Mouse (Mus musculus): Measurements from ENCODE around the gene Gm45618. TPM values are rescaled to one million over a fixed set of nuclear protein-coding genes. Genes with fewer than 3 reads are reported as not detected.

The Gm45618 gene
- total and polyA plus RNA-seq, 2 experiments from 2014 or later = not detected

- WGBS = 11% methylated on average over 9 of the region's 9 CpGs
- H3K4me3 ChIP-seq (ENCODE audit: low read depth, low read length) = no peak overlapping the region
- peak; percentile 58 for ATAC-seq (ENCODE audit: insufficient read depth, low read depth)
- H3K4me2 ChIP-seq (ENCODE audit: low read depth, low read length) = no peak overlapping the region
- no peaks in the 10 kb centered on the region for H3K9me3 ChIP-seq (replicated peaks; ENCODE audit: control insufficient read depth, low read length)
- peaks cover 14% of the 10 kb centered on the region for H3K27me3 ChIP-seq (ENCODE audit: control insufficient read depth, insufficient read depth, low read length)
- no peaks in the 10 kb centered on the region for H3K36me3 ChIP-seq (replicated peaks; ENCODE audit: control insufficient read depth, insufficient read depth, low read length)
- TF ChIP-seq EP300 (IDR thresholded peaks at IDR 0.05; ENCODE audit: low read depth) (no peak), CTCF (IDR thresholded peaks at IDR 0.05; ENCODE audit: low read depth) (peak; percentile 97)
- no peak overlapping the region for H3K9ac ChIP-seq (replicated peaks; ENCODE audit: low read depth, low read length)
- peaks cover 21% of the 10 kb centered on the region for H3K4me1 ChIP-seq (ENCODE audit: control insufficient read depth, insufficient read depth)
- H3K27ac ChIP-seq (ENCODE audit: low read depth) = no peak overlapping the region
- DNase-seq (ENCODE audit: low spot score) = peak; percentile 84
These were observed 22.8 kb downstream of the Gm45618 start for GRCm38 (mm10) chr7:142097776-142098175.

- TF ChIP-seq CTCF (IDR thresholded peaks at IDR 0.05; ENCODE audit: low read depth) = no peak
- no peak for TF ChIP-seq EP300 (IDR thresholded peaks at IDR 0.05; ENCODE audit: low read depth)
- Histone ChIP-seq H3K4me3 (ENCODE audit: low read depth, low read length) (no peak overlapping the region), H3K9me3 (replicated peaks; ENCODE audit: control insufficient read depth, low read length) (no peaks in the 10 kb centered on the region), H3K4me2 (ENCODE audit: low read depth, low read length) (no peak overlapping the region), H3K27me3 (ENCODE audit: control insufficient read depth, insufficient read depth, low read length) (peaks cover 14% of the 10 kb centered on the region), H3K9ac (replicated peaks; ENCODE audit: low read depth, low read length) (no peak overlapping the region), H3K36me3 (replicated peaks; ENCODE audit: control insufficient read depth, insufficient read depth, low read length) (no peaks in the 10 kb centered on the region), H3K4me1 (ENCODE audit: control insufficient read depth, insufficient read depth) (peaks cover 31% of the 10 kb centered on the region), H3K27ac (ENCODE audit: low read depth) (no peak overlapping the region)
- DNase-seq (ENCODE audit: low spot score) (no peak), ATAC-seq (ENCODE audit: insufficient read depth, low read depth) (no peak)
- 58% methylated on average over 4 of the region's 4 CpGs for WGBS
These were observed 23.8 kb downstream of the Gm45618 start for GRCm38 (mm10) chr7:142096701-142097100.

- peak within 1 kb of the TSS; percentile 78 for H3K4me2 ChIP-seq (ENCODE audit: low read depth, low read length)
These were observed 25.2 kb downstream of the Gm45618 start, which contains the start of gene Dusp8 for GRCm38 (mm10) chr7:142095183-142095931. TSS of gene Dusp8 (minus strand) at chr7:142095843.

GRCm38 (mm10) chr7:142094301-142095143 lies 26.0 kb downstream of the Gm45618 start:
- ATAC-seq (ENCODE audit: insufficient read depth, low read depth) = peak; percentile 45
- H3K27ac ChIP-seq (ENCODE audit: low read depth) = peak overlapping the region; percentile 88
- no peak for TF ChIP-seq EP300 (IDR thresholded peaks at IDR 0.05; ENCODE audit: low read depth)
- TF ChIP-seq CTCF (IDR thresholded peaks at IDR 0.05; ENCODE audit: low read depth) = no peak
- no peaks in the 10 kb centered on the region for H3K36me3 ChIP-seq (replicated peaks; ENCODE audit: control insufficient read depth, insufficient read depth, low read length)
- DNase-seq (ENCODE audit: low spot score) = peak; percentile 29
- WGBS = under 1% methylated on average over 87 of the region's 89 CpGs
- no peaks in the 10 kb centered on the region for H3K9me3 ChIP-seq (replicated peaks; ENCODE audit: control insufficient read depth, low read length)
- peak overlapping the region; percentile 90 for H3K9ac ChIP-seq (replicated peaks; ENCODE audit: low read depth, low read length)
- peak overlapping the region; percentile 78 for H3K4me2 ChIP-seq (ENCODE audit: low read depth, low read length)
- H3K27me3 ChIP-seq (ENCODE audit: control insufficient read depth, insufficient read depth, low read length) = peaks cover 14% of the 10 kb centered on the region
- H3K4me1 ChIP-seq (ENCODE audit: control insufficient read depth, insufficient read depth) = peaks cover 39% of the 10 kb centered on the region
- peak overlapping the region; percentile 85 for H3K4me3 ChIP-seq (ENCODE audit: low read depth, low read length)

More at GRCm38 (mm10) chr7:142095183-142095931, 25.2 kb downstream of the Gm45618 start, which contains the start of gene Dusp8:
- peak; percentile 90 for DNase-seq (ENCODE audit: low spot score)
- Histone ChIP-seq H3K9ac (replicated peaks; ENCODE audit: low read depth, low read length) (peak within 1 kb of the TSS; percentile 90), H3K27me3 (ENCODE audit: control insufficient read depth, insufficient read depth, low read length) (peaks cover 14% of the 10 kb centered on the region), H3K4me1 (ENCODE audit: control insufficient read depth, insufficient read depth) (peaks cover 31% of the 10 kb centered on the region), H3K27ac (ENCODE audit: low read depth) (peak within 1 kb of the TSS; percentile 88), H3K36me3 (replicated peaks; ENCODE audit: control insufficient read depth, insufficient read depth, low read length) (no peaks in the 10 kb centered on the region), H3K4me3 (ENCODE audit: low read depth, low read length) (peak within 1 kb of the TSS; percentile 85), H3K9me3 (replicated peaks; ENCODE audit: control insufficient read depth, low read length) (no peaks in the 10 kb centered on the region)
- WGBS = under 1% methylated on average over 45 of the region's 63 CpGs
- TF ChIP-seq EP300 (IDR thresholded peaks at IDR 0.05; ENCODE audit: low read depth) (no peak), CTCF (IDR thresholded peaks at IDR 0.05; ENCODE audit: low read depth) (peak; percentile 50)
- peak; percentile 92 for ATAC-seq (ENCODE audit: insufficient read depth, low read depth)

GRCm38 (mm10) chr7:142093696-142094240 lies 26.8 kb downstream of the Gm45618 start:
- no peak overlapping the region for H3K27ac ChIP-seq (ENCODE audit: low read depth)
- H3K36me3 ChIP-seq (replicated peaks; ENCODE audit: control insufficient read depth, insufficient read depth, low read length) = no peaks in the 10 kb centered on the region
- H3K27me3 ChIP-seq (ENCODE audit: control insufficient read depth, insufficient read depth, low read length) = peaks cover 14% of the 10 kb centered on the region
- no peaks in the 10 kb centered on the region for H3K9me3 ChIP-seq (replicated peaks; ENCODE audit: control insufficient read depth, low read length)
- no peak for TF ChIP-seq EP300 (IDR thresholded peaks at IDR 0.05; ENCODE audit: low read depth)
- no peak for TF ChIP-seq CTCF (IDR thresholded peaks at IDR 0.05; ENCODE audit: low read depth)
- 32% methylated on average over 6 of the region's 6 CpGs for WGBS
- peak overlapping the region; percentile 85 for H3K4me3 ChIP-seq (ENCODE audit: low read depth, low read length)
- H3K9ac ChIP-seq (replicated peaks; ENCODE audit: low read depth, low read length) = peak overlapping the region; percentile 90
- H3K4me1 ChIP-seq (ENCODE audit: control insufficient read depth, insufficient read depth) = peaks cover 46% of the 10 kb centered on the region
- peak overlapping the region; percentile 78 for H3K4me2 ChIP-seq (ENCODE audit: low read depth, low read length)
- ATAC-seq (ENCODE audit: insufficient read depth, low read depth) (no peak), DNase-seq (ENCODE audit: low spot score) (no peak)

Measured in heart, postnatal 0 days (tissue).